Mouse (Mus musculus): ENCODE measurements around the gene Tbc1d1. TPM values are rescaled to one million over a fixed set of nuclear protein-coding genes. Genes with fewer than 3 reads are reported as not detected.

Gene Tbc1d1
- polyA plus RNA-seq, 1 experiment from 2014 or later: 9.5 TPM

DNA sequence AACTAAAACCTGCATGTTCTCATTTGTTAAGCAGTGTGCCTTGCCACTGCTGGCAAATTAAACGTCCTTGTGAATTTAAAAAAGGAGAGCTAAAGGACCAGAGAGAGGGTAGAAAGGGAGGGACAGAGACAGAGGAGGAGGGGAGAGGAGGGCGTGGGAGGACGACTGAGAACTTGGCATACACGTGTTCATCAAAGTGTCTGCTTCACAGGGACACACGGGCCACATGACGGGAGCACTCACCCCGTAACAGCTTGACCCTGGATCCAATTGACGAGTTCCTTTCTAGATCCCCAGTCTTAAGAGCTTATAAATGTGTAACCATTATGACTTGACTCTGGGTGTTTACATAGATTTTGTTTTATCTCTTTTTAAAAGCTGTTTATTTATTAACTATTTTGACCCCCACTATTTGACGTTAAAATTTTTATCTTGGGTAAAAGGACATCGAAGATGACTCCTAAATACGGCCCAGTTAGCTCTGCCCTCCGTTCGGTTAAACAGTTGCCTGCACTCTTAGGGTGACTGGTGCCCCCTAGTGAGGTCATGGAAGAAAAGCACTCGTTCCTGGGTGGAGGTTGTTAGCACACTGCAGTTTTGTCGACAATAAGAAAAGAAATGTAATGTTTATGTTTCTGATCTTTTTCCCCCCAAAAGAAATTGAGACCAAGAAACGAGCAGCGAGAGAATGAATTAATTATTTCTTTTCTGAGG is 118.8 kb downstream of the Tbc1d1 start:
- Histone ChIP-seq H3K27ac (no peak overlapping the region), H3K4me3 (no peak overlapping the region), H3K4me2 (no peak overlapping the region), H3K27me3 (replicated peaks) (no peaks in the 10 kb centered on the region), H3K9ac (no peak overlapping the region), H3K36me3 (replicated peaks) (no peaks in the 10 kb centered on the region), H3K9me3 (no peaks in the 10 kb centered on the region), H3K4me1 (0 out of 2 replicates have a peak, but pooled peaks cover 2% of the 10 kb centered on the region)
- 27% methylated on average over 17 of the region's 17 CpGs for WGBS
- peak; percentile 68; the same call in 1 of the 2 replicates for ATAC-seq (replicated peaks)

DNA sequence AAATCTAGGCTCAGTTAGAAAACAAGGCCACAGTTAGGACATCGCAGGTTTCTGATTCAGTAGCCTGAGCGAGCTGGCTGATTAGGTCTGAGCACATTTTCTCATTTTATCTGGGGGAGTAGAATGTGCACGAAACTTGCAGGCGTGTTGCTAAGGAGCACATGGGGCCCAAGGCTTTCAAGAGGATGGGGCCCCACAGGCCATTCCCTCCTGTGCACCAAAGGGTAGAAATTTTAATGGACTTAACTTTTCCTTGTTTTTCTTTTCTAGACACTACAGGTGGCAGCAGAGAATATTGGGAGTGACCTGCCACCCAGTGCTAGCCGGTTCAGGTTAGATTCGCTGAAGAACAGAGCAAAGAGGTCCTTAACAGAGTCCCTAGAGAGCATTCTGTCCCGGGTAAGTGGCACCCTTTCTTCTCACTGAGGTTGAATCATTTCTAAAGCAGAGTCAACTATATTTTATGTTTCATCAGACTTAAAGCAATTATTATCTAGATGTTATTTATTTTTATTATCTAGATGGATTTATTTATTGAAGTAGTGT is 121.6 kb downstream of the Tbc1d1 start:
- 87% methylated on average over 7 of the region's 7 CpGs for WGBS
- no peak overlapping the region for H3K4me3 ChIP-seq
- no peaks in the 10 kb centered on the region for H3K36me3 ChIP-seq (replicated peaks)
- ATAC-seq (replicated peaks): no peak
- no peak overlapping the region for H3K27ac ChIP-seq
- 0 out of 2 replicates have a peak, but pooled peaks cover 2% of the 10 kb centered on the region for H3K4me1 ChIP-seq
- no peaks in the 10 kb centered on the region for H3K27me3 ChIP-seq (replicated peaks)
- no peak overlapping the region for H3K4me2 ChIP-seq
- no peak overlapping the region for H3K9ac ChIP-seq
- no peaks in the 10 kb centered on the region for H3K9me3 ChIP-seq

DNA sequence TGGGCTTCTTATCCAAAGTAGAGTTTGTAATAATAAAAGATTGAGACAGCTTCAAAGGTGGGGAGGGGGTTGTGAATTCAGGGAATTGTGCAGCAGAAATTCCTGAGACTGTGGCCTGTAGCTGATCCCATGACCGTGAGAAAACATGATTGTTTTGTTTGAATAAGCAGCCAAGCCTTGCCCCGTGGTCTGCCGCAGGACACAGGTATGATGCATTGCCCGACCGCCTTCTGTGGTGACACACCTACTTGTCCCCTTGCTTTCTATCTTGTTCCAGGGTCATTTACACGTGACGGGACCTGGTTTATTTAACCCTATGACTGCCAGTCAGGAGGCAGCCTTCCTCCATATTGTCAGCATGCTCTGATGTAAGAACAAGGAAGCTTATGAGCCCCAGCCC is 123.6 kb downstream of the Tbc1d1 start:
- no peaks in the 10 kb centered on the region for H3K27me3 ChIP-seq (replicated peaks)
- H3K9ac ChIP-seq: no peak overlapping the region
- WGBS: 64% methylated on average over 7 of the region's 7 CpGs
- no peak overlapping the region for H3K27ac ChIP-seq
- H3K4me1 ChIP-seq: 0 out of 2 replicates have a peak, but pooled peaks cover 2% of the 10 kb centered on the region
- ATAC-seq (replicated peaks): no peak
- no peaks in the 10 kb centered on the region for H3K9me3 ChIP-seq
- H3K4me3 ChIP-seq: no peak overlapping the region
- no peak overlapping the region for H3K4me2 ChIP-seq
- no peaks in the 10 kb centered on the region for H3K36me3 ChIP-seq (replicated peaks)

DNA sequence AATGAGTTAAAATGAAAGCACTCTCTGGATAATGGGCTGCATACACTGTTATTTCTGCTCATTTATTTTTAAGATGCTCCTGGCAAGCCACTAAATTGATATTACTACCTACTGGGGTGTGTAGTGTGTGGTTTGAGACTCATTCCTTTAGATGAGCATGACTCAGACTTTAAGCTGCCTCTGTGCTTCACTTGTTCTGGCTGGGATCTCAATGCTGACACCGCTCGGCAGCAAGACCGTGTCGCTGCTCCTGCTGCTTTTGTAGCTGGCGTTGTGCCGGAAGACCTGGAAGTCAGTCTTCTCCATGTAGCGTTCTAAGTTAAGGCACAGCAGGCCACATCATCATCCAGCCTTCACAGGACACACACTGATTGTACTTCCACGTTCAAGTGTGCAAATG is 124.1 kb downstream of the Tbc1d1 start:
- no peak overlapping the region for H3K4me2 ChIP-seq
- no peaks in the 10 kb centered on the region for H3K9me3 ChIP-seq
- 86% methylated on average over 8 of the region's 8 CpGs for WGBS
- ATAC-seq (replicated peaks): no peak
- no peak overlapping the region for H3K9ac ChIP-seq
- H3K4me1 ChIP-seq: 0 out of 2 replicates have a peak, but pooled peaks cover 2% of the 10 kb centered on the region
- no peaks in the 10 kb centered on the region for H3K36me3 ChIP-seq (replicated peaks)
- no peaks in the 10 kb centered on the region for H3K27me3 ChIP-seq (replicated peaks)
- no peak overlapping the region for H3K27ac ChIP-seq
- H3K4me3 ChIP-seq: no peak overlapping the region

DNA sequence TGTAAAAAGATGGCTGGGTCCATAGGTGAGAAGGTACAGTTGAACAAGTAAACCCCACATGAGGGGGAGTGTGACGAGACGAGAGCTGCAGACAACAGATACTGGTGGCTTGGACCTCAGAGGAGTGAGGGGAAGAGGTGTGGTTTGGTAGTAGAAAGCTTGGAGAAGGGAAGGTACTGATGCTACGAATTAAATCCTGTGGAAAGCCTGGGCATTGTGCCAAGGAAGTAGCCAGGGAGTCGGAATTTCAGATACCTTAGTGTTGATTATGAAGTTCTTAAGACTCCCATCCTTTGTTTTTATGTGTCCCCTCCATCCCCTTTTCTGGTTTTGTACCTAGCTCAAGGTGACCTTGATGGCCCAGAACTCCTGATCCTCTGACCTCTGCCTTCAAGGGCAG is 124.5 kb downstream of the Tbc1d1 start:
- no peak for ATAC-seq (replicated peaks)
- WGBS: 68% methylated on average over 4 of the region's 4 CpGs

DNA sequence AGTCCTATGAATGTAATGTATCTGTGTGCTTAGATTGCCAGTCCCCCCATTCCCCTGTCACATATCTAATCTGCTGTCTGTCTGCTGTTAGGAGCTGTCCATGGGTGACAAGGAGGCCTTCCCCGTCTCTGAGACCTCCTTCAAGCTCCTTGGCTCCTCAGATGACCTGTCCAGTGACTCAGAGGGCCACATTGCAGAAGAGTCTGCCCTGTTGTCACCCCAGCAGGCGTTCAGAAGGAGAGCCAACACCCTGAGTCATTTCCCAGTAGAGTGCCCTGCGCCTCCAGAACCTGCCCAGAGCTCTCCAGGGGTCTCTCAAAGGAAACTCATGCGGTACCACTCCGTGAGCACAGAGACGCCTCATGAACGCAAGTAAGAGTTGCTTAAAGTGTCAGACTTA is 125.6 kb downstream of the Tbc1d1 start:
- no peaks in the 10 kb centered on the region for H3K4me1 ChIP-seq
- ATAC-seq (replicated peaks): no peak
- no peak overlapping the region for H3K9ac ChIP-seq
- no peak overlapping the region for H3K4me3 ChIP-seq
- WGBS: 94% methylated on average over 7 of the region's 7 CpGs
- H3K4me2 ChIP-seq: no peak overlapping the region
- no peak overlapping the region for H3K27ac ChIP-seq
- H3K9me3 ChIP-seq: no peaks in the 10 kb centered on the region
- no peaks in the 10 kb centered on the region for H3K36me3 ChIP-seq (replicated peaks)
- no peaks in the 10 kb centered on the region for H3K27me3 ChIP-seq (replicated peaks)

More for the DNA sequence above, 124.5 kb downstream of the Tbc1d1 start:
- Histone ChIP-seq H3K9me3 (no peaks in the 10 kb centered on the region), H3K4me3 (no peak overlapping the region), H3K36me3 (replicated peaks) (no peaks in the 10 kb centered on the region), H3K4me1 (no peaks in the 10 kb centered on the region), H3K27me3 (replicated peaks) (no peaks in the 10 kb centered on the region), H3K4me2 (no peak overlapping the region), H3K9ac (no peak overlapping the region), H3K27ac (no peak overlapping the region)

DNA sequence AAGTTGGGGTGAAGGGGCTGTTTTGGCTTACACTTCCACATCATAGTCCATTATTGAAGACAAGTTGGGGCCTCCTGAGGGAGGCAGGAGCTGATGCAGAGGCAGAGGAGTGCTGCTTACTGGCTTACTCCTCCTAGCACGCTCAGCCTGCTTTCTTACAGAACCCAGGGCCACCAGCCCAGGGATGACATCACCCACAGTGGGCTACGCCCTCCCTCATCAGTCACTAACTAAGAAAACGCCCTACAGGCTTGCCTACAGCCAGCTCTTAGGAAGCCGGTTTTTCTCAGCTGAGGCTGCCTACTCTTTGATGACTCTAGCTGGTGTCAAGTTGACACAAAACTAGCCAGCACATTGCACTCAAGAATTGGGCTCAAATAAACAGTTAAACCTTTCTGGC is 126.5 kb downstream of the Tbc1d1 start:
- WGBS: 83% methylated on average over 4 of the region's 4 CpGs
- Histone ChIP-seq H3K4me1 (no peaks in the 10 kb centered on the region), H3K9ac (no peak overlapping the region), H3K4me3 (no peak overlapping the region), H3K9me3 (no peaks in the 10 kb centered on the region), H3K36me3 (replicated peaks) (no peaks in the 10 kb centered on the region), H3K4me2 (no peak overlapping the region), H3K27me3 (replicated peaks) (no peaks in the 10 kb centered on the region), H3K27ac (no peak overlapping the region)
- ATAC-seq (replicated peaks): no peak

DNA sequence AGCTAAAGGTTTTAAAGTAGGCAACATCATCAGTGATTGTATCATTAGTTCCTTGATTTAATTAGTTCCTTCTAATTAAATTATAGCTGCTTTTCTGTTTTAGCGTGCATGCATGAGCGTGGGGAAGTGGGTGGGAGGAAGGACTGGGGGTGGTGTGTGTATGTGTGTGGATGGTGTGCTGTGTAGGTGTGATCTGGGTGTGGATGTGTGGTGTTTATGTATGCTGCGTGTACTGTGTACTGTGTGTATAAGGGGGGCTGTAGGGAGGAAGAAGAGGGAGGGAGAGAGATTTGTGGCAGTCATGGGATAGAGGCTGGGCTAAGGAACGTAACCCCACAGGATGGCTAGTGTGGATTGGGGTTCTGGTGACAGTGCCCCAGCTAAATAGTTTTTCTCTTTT is 129.2 kb downstream of the Tbc1d1 start:
- Histone ChIP-seq H3K27ac (no peak overlapping the region), H3K27me3 (replicated peaks) (no peaks in the 10 kb centered on the region), H3K4me2 (no peak overlapping the region), H3K4me3 (no peak overlapping the region), H3K9me3 (no peaks in the 10 kb centered on the region), H3K9ac (no peak overlapping the region), H3K4me1 (no peaks in the 10 kb centered on the region), H3K36me3 (replicated peaks) (no peaks in the 10 kb centered on the region)
- WGBS: 92% methylated on average over 4 of the region's 4 CpGs
- ATAC-seq (replicated peaks): no peak

DNA sequence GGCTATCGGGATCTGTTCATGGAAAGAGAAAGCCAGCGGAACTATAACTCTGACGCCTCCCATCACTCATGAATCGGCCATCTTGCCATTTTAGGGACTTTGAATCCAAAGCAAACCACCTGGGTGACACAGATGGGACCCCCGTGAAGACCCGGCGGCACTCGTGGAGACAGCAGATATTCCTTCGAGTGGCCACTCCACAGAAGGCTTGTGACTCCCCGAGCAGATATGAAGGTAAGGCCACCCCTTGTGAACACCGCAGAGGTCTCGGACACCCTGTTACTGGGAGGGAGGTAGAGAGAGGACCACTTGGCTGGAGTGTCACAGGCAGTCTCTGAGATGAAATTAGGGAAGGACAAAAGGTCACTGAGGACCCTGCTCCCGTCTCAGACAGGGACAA is 129.7 kb downstream of the Tbc1d1 start:
- H3K9ac ChIP-seq: no peak overlapping the region
- no peak overlapping the region for H3K27ac ChIP-seq
- no peaks in the 10 kb centered on the region for H3K27me3 ChIP-seq (replicated peaks)
- H3K4me1 ChIP-seq: no peaks in the 10 kb centered on the region
- no peak overlapping the region for H3K4me3 ChIP-seq
- H3K9me3 ChIP-seq: no peaks in the 10 kb centered on the region
- no peak for ATAC-seq (replicated peaks)
- WGBS: 92% methylated on average over 13 of the region's 13 CpGs
- H3K4me2 ChIP-seq: no peak overlapping the region
- H3K36me3 ChIP-seq (replicated peaks): no peaks in the 10 kb centered on the region

DNA sequence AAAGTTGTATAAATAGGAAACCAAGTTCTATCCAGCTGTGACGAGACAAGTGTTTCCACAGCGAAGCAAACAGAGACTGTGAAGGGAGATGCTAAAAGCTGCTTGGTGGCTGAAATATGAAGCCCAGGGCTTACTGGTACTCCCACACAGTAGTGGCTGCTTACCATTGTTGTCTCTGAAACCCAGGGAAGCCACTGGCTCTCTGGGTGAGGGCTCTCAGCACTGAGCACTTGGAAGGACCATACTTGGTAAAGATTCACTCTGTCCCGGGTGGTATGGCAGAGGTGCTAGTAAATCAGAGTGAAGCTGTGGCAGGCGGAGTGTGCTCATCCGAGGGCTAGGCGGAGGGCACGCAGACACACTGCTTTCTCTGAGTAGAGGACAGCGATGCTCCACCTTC is 131.2 kb downstream of the Tbc1d1 start:
- Histone ChIP-seq H3K27ac (no peak overlapping the region), H3K4me1 (no peaks in the 10 kb centered on the region), H3K9me3 (no peaks in the 10 kb centered on the region), H3K4me3 (no peak overlapping the region), H3K9ac (no peak overlapping the region), H3K36me3 (replicated peaks) (no peaks in the 10 kb centered on the region), H3K4me2 (no peak overlapping the region), H3K27me3 (replicated peaks) (no peaks in the 10 kb centered on the region)
- 84% methylated on average over 8 of the region's 8 CpGs for WGBS
- no peak for ATAC-seq (replicated peaks)

DNA sequence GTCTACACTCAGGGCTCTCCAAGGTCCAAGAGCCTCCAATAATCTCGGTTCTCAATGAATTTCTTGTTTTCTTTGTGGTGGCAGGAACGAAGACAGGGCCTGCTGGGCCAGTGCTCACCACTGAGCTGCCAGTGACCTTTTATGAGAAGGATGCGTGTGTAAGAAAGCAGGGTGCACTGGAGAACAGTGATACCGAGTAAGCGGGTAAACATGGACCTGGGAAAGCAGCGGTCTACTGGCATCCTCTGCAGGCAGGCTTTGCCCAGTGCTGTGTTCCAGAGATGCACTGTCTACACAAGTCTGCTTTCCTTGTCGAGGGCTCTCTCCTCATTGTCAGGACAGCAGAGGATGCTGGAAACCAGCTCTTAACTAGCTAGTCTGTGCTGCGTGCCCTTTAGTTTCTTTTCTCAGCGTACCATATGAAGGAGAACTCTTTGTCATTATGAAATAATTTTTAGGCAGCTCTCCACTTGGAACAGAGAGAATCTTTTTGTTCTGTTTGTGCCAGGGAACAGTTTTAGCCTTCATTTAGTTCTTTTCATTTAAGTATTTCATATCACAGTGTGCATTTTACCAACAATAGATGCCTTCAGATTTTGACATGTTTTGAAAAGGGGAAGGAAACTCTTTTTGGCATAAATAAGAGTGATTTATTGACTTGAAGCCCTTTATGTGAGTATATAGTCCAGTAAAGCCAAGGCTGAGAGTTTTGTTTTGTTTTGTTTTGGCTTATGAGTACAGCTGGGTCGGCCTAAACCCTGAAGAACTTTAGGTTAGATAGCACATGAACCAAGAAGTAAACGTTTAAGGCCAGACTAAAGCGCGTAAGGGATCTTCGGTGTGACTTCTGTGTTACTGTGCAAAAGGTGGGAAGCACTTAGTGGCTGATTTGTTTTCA is 132.2 kb downstream of the Tbc1d1 start:
- H3K27me3 ChIP-seq (replicated peaks): no peaks in the 10 kb centered on the region
- H3K4me3 ChIP-seq: no peak overlapping the region
- ATAC-seq (replicated peaks): no peak
- H3K4me2 ChIP-seq: no peak overlapping the region
- 90% methylated on average over 14 of the region's 14 CpGs for WGBS
- H3K9ac ChIP-seq: no peak overlapping the region
- H3K9me3 ChIP-seq: no peaks in the 10 kb centered on the region
- no peaks in the 10 kb centered on the region for H3K36me3 ChIP-seq (replicated peaks)
- no peak overlapping the region for H3K27ac ChIP-seq
- no peaks in the 10 kb centered on the region for H3K4me1 ChIP-seq

DNA sequence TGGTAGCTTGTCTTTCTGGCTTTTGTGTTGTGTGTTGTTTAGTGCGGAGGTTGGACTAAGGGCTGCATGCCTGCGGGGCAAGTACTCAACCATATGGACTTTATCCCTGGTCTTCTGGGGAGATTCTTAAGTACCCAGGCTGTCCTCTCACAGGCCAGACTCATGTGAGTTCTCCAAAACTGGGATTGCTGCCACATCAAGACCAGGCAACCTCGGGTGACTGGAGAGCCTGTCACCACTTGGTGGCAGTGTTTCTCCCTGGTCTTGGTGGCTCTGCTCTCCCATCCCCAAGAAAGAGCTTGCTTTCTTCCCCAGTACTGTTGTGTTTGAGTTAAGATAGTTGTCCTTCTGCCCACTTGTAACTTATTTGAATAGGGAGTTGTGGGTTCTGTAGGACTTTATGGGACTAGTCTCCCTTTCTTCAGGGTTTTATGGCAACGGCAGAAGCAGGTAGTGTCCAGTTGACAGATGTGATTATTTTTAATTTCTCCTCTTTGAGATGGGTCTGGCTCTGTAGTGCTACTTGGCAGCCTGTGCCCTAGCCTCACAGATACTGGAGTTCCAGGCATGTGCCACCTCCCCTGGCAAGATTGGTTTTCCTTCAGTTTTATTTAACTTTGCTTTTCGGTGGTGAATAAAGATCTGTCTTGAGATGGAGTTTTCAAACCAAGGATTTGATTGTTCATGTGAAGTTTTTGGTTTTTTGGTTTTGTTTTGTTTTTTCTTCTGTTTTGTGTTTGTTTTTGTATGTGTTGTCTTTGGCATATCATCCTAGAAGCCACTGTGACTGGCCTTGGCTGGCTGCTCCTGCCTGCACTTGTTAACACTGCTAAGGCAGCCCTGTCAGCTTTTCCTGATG is 133.3 kb downstream of the Tbc1d1 start:
- Histone ChIP-seq H3K9me3 (no peaks in the 10 kb centered on the region), H3K4me2 (no peak overlapping the region), H3K36me3 (replicated peaks) (no peaks in the 10 kb centered on the region), H3K27me3 (replicated peaks) (no peaks in the 10 kb centered on the region), H3K4me3 (no peak overlapping the region), H3K4me1 (no peaks in the 10 kb centered on the region), H3K9ac (no peak overlapping the region), H3K27ac (no peak overlapping the region)
- peak; percentile 82 for ATAC-seq (replicated peaks)
- WGBS: 67% methylated on average over 5 of the region's 5 CpGs

Data from midbrain, embryonic 15.5 days (tissue).